Mouse (Mus musculus) liver, embryonic 14.5 days (tissue): Measurements from ENCODE around the gene Vamp5. TPM values are rescaled to one million over a fixed set of nuclear protein-coding genes. Genes with fewer than 3 reads are reported as not detected.
A peak's percentile ranks its signal among the peaks of the same experiment; 100 is the strongest.

Experiments used
- ATAC-seq: fragments of 200-750 bp; cut with Nextera tagmentation; 2 replicates; pipeline ENCODE4 v1.8.0; 2017; ENCODE audit warnings: moderate number of reproducible peaks, mild to moderate bottlenecking, moderate library complexity; ENCODE audit not compliant: insufficient read depth
- DNase-seq, 3 experiments: peaks; one replicate each; pipeline ENCODE4 v3.0.0-alpha.2; 2012 to 2013; ENCODE audit warnings: low read depth in 3 of 3, low spot score in 3 of 3
- H3K27ac ChIP-seq: fragments of 300-500 bp; sonication (generic); 2 replicates; pipeline ENCODE4 v1.5.1; 2014; ENCODE audit warnings: moderate library complexity, mild to moderate bottlenecking, control low read depth, inconsistent platforms
- H3K27me3 ChIP-seq: fragments of 300-500 bp; sonication (generic); 2 replicates; pipeline ENCODE4 v1.6.1; 2014; ENCODE audit warnings: mild to moderate bottlenecking, low read length, moderate library complexity; ENCODE audit not compliant: control insufficient read depth, insufficient read depth
- H3K36me3 ChIP-seq: fragments of 300-500 bp; sonication (generic); replicated peaks from 2 replicates; pipeline ENCODE4 v1.6.1; 2014; ENCODE audit warnings: low read depth; ENCODE audit not compliant: control insufficient read depth, insufficient read depth
- H3K4me1 ChIP-seq, 2 experiments: fragments of 200-500 bp in 1 of 2; fragments of 300-500 bp in 1 of 2; sonication (generic) in 1 of 2; replicated peaks; 2 replicates each; pipeline ENCODE4 v1.6.1; 2012 to 2014; ENCODE audit warnings: antibody characterized with exemption in 1 of 2, inconsistent platforms in 1 of 2, low read length in 1 of 2; ENCODE audit not compliant: control insufficient read depth in 2 of 2, insufficient read depth in 2 of 2
- H3K4me2 ChIP-seq: fragments of 300-500 bp; sonication (generic); 2 replicates; pipeline ENCODE4 v1.6.1; 2014; ENCODE audit warnings: low read depth, mild to moderate bottlenecking, control low read depth, moderate library complexity
- H3K4me3 ChIP-seq, 2 experiments: fragments of 200-500 bp in 1 of 2; fragments of 300-500 bp in 1 of 2; sonication (generic) in 1 of 2; 2 replicates each; pipeline ENCODE4 v1.5.1; 2012 to 2014; ENCODE audit warnings: low read depth in 2 of 2, low read length in 2 of 2, mild to moderate bottlenecking in 2 of 2, control low read depth in 1 of 2, inconsistent platforms in 1 of 2, moderate library complexity in 1 of 2; ENCODE audit not compliant: insufficient read depth in 1 of 2
- H3K9ac ChIP-seq: fragments of 300-500 bp; sonication (generic); replicated peaks from 2 replicates; pipeline ENCODE4 v1.6.1; 2014; ENCODE audit warnings: mild to moderate bottlenecking, control low read depth, moderate library complexity
- H3K9me3 ChIP-seq: fragments of 300-500 bp; sonication (generic); 2 replicates; pipeline ENCODE4 v1.6.1; 2016; ENCODE audit warnings: low read length, mixed read lengths; ENCODE audit not compliant: control insufficient read depth
- CTCF ChIP-seq: IDR thresholded peaks from 2 replicates; pipeline ENCODE4 v1.5.1; 2016; ENCODE audit warnings: antibody characterized with exemption, low read depth, control low read depth
- EP300 ChIP-seq: IDR thresholded peaks from 2 replicates; pipeline ENCODE4 v1.6.1; 2016; ENCODE audit warnings: antibody characterized with exemption, low read depth
- WGBS: fragments of 180-500 bp; shearing (Covaris S2); extraction: QIAGEN DNeasy Blood & Tissue Kit; methylation state at CpG from one replicate; pipeline ENCODE4 v1.1.7; 2014; ENCODE audit not compliant: insufficient replicate concordance; 5-methylcytosine and 5-hydroxymethylcytosine counted together
- polyA plus RNA-seq, 2 experiments: library from polyadenylated mRNA; depleted of rRNA in 1 of 2; stranded (reverse) in 1 of 2; unstranded in 1 of 2; fragments of >200 nt; fragmentation: Nextera tagmentation in 1 of 2; extraction: Ambion mirVana in 1 of 2; gene quantifications; 2 replicates each; pipeline versions ENCODE4 v1.2.1 to v1.2.3; 2012 to 2014

Vamp5 gene
- polyA plus RNA-seq, 2 experiments: 72.5 to 81.0 TPM

DNA sequence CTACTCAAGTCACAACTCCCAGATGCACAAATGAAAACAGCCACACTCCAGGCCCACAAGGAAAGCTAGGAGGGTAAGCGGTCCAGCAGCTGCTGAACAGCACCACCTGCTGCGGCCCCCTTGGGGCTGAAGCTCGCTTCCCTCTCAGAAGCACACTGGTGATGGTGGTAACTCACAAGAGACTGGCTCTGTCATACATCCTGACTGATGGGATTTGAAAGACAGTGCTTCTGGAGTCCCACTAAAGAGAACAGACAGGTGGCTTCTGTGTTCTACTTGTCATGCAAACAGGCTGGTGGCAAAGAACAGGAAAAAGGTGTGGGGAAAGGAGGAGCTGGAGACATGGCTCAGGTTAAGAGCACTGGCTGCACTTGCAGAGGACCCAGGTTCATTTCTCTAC lies 57.3 kb downstream of the Vamp5 start:
- Histone ChIP-seq H3K4me1 (peaks cover 13 to 14% of the 10 kb centered on the region in 2 experiments), H3K4me3 (no peak overlapping the region), H3K4me2 (no peak overlapping the region), H3K9ac (no peak overlapping the region), H3K9me3 (no peaks in the 10 kb centered on the region), H3K36me3 (peaks cover 92% of the 10 kb centered on the region), H3K27ac (peak overlapping the region; percentile 39), H3K27me3 (no peaks in the 10 kb centered on the region)
- WGBS: 86% methylated on average over 3 of the region's 3 CpGs
- DNase-seq: no peak
- no peak for ATAC-seq
- TF ChIP-seq EP300: no peak
- TF ChIP-seq CTCF: no peak

DNA sequence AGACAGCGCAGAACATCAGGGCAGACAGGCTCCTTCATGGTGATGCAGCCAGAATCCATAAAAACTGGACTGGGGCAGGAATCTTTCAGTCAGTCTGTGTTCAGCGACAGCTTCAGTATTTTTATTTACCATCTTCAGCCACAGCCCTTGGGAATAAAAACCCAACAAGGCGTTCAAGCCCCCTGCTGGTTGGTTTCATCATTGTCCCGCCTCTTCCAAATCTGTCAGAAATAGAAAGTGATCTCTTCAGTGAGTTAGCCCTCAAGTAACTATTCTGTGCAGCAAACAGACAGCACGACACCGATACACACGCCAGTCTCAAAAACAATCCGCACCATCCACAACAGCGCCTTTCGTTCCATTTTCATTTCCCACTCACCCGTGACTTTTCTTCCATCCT lies 61.2 kb downstream of the Vamp5 start:
- H3K36me3 ChIP-seq: peaks cover 74% of the 10 kb centered on the region
- peaks cover 5 to 7% of the 10 kb centered on the region in 2 experiments for H3K4me1 ChIP-seq
- no peak for ATAC-seq
- H3K9ac ChIP-seq: no peak overlapping the region
- no peak for DNase-seq
- H3K4me3 ChIP-seq: no peak overlapping the region
- WGBS: 73% methylated on average over 11 of the region's 11 CpGs
- H3K27me3 ChIP-seq: no peaks in the 10 kb centered on the region
- no peak overlapping the region for H3K27ac ChIP-seq
- H3K9me3 ChIP-seq: no peaks in the 10 kb centered on the region
- peak; percentile 65 for TF ChIP-seq CTCF
- TF ChIP-seq EP300: no peak
- no peak overlapping the region for H3K4me2 ChIP-seq

Other genes starting within 250 kb of the Vamp5 start
- 0.40 and 0.48 TPM in 2 replicates for gene Atoh8, start 144.9 kb downstream of the Vamp5 start, polyA plus RNA-seq (2012; rRNA removed)
- gene Atoh8, start 144.9 kb downstream of the Vamp5 start, polyA plus RNA-seq (2014; fragmentation: Nextera tagmentation; extraction: Ambion mirVana): 0.29 and 0.53 TPM in 2 replicates
- gene Sftpb, start 75.9 kb downstream of the Vamp5 start, polyA plus RNA-seq (2012; rRNA removed): not detected in 2 replicates
- not detected in 2 replicates for gene Sftpb, start 75.9 kb downstream of the Vamp5 start, polyA plus RNA-seq (2014; fragmentation: Nextera tagmentation; extraction: Ambion mirVana)
- gene Usp39, start 35.3 kb downstream of the Vamp5 start, polyA plus RNA-seq (2012; rRNA removed): 23.9 and 32.7 TPM in 2 replicates
- gene Usp39, start 35.3 kb downstream of the Vamp5 start, polyA plus RNA-seq (2014; fragmentation: Nextera tagmentation; extraction: Ambion mirVana): 49.6 and 58.7 TPM in 2 replicates
- gene 0610030E20Rik, start 33.2 kb downstream of the Vamp5 start, polyA plus RNA-seq (2012; rRNA removed): 8.7 and 10.1 TPM in 2 replicates
- gene 0610030E20Rik, start 33.2 kb downstream of the Vamp5 start, polyA plus RNA-seq (2014; fragmentation: Nextera tagmentation; extraction: Ambion mirVana): 7.9 and 10.9 TPM in 2 replicates
- gene Tmem150a, start 25.0 kb downstream of the Vamp5 start, polyA plus RNA-seq (2012; rRNA removed): 39.0 and 58.3 TPM in 2 replicates
- 43.6 and 48.0 TPM in 2 replicates for gene Tmem150a, start 25.0 kb downstream of the Vamp5 start, polyA plus RNA-seq (2014; fragmentation: Nextera tagmentation; extraction: Ambion mirVana)
- 40.3 and 42.8 TPM in 2 replicates for gene Rnf181, start 13.5 kb downstream of the Vamp5 start, polyA plus RNA-seq (2012; rRNA removed)
- gene Rnf181, start 13.5 kb downstream of the Vamp5 start, polyA plus RNA-seq (2014; fragmentation: Nextera tagmentation; extraction: Ambion mirVana): 68.0 and 75.4 TPM in 2 replicates
- gene Vamp8, start 10.2 kb upstream of the Vamp5 start, polyA plus RNA-seq (2012; rRNA removed): 129 and 188 TPM in 2 replicates
- gene Vamp8, start 10.2 kb upstream of the Vamp5 start, polyA plus RNA-seq (2014; fragmentation: Nextera tagmentation; extraction: Ambion mirVana): 266 and 276 TPM in 2 replicates
- 10.9 and 11.3 TPM in 2 replicates for gene Ggcx, start 33.8 kb upstream of the Vamp5 start, polyA plus RNA-seq (2012; rRNA removed)
- gene Ggcx, start 33.8 kb upstream of the Vamp5 start, polyA plus RNA-seq (2014; fragmentation: Nextera tagmentation; extraction: Ambion mirVana): 5.7 and 6.5 TPM in 2 replicates
- 59.9 and 99.9 TPM in 2 replicates for gene Mat2a, start 59.1 kb upstream of the Vamp5 start, polyA plus RNA-seq (2012; rRNA removed)
- gene Mat2a, start 59.1 kb upstream of the Vamp5 start, polyA plus RNA-seq (2014; fragmentation: Nextera tagmentation; extraction: Ambion mirVana): 159 and 173 TPM in 2 replicates
- gene Sh2d6, start 141.2 kb upstream of the Vamp5 start, polyA plus RNA-seq (2012; rRNA removed): not detected in 2 replicates
- gene Sh2d6, start 141.2 kb upstream of the Vamp5 start, polyA plus RNA-seq (2014; fragmentation: Nextera tagmentation; extraction: Ambion mirVana): not detected in 2 replicates
- gene Capg, start 163.9 kb upstream of the Vamp5 start, polyA plus RNA-seq (2012; rRNA removed): 6.6 and 6.7 TPM in 2 replicates
- 11.9 and 14.8 TPM in 2 replicates for gene Capg, start 163.9 kb upstream of the Vamp5 start, polyA plus RNA-seq (2014; fragmentation: Nextera tagmentation; extraction: Ambion mirVana)
- gene Elmod3, start 217.9 kb upstream of the Vamp5 start, polyA plus RNA-seq (2012; rRNA removed): 2.9 and 3.6 TPM in 2 replicates
- 4.9 and 5.2 TPM in 2 replicates for gene Elmod3, start 217.9 kb upstream of the Vamp5 start, polyA plus RNA-seq (2014; fragmentation: Nextera tagmentation; extraction: Ambion mirVana)
- 5.1 and 5.3 TPM in 2 replicates for gene Retsat, start 218.0 kb upstream of the Vamp5 start, polyA plus RNA-seq (2012; rRNA removed)
- gene Retsat, start 218.0 kb upstream of the Vamp5 start, polyA plus RNA-seq (2014; fragmentation: Nextera tagmentation; extraction: Ambion mirVana): 11.1 and 13.6 TPM in 2 replicates
- 6.8 and 7.8 TPM in 2 replicates for gene Tgoln1, start 236.5 kb upstream of the Vamp5 start, polyA plus RNA-seq (2012; rRNA removed)
- 13.4 and 14.9 TPM in 2 replicates for gene Tgoln1, start 236.5 kb upstream of the Vamp5 start, polyA plus RNA-seq (2014; fragmentation: Nextera tagmentation; extraction: Ambion mirVana)